Mouse (Mus musculus): Measurements from ENCODE around the gene Hcst. TPM values are rescaled to one million over a fixed set of nuclear protein-coding genes. Genes with fewer than 3 reads are reported as not detected.

Hcst gene
- polyA plus RNA-seq, 1 experiment from 2014 or later, result 0.53 TPM

GRCm38 (mm10) chr7:30380061-30380460 lies 39.6 kb downstream of the Hcst start:
- Histone ChIP-seq H3K36me3 (ENCODE audit: control insufficient read depth, insufficient read depth, low read length) (no peaks in the 10 kb centered on the region), H3K27ac (ENCODE audit: low read depth, low read length) (no peak overlapping the region), H3K27me3 (ENCODE audit: control insufficient read depth, insufficient read depth, low read length) (no peaks in the 10 kb centered on the region), H3K9me3 (replicated peaks; ENCODE audit: control insufficient read depth, low read length) (no peaks in the 10 kb centered on the region), H3K4me3 (ENCODE audit: low read depth, low read length) (no peak overlapping the region), H3K4me2 (no peak overlapping the region), H3K4me1 (ENCODE audit: control insufficient read depth, insufficient read depth, low read length) (no peaks in the 10 kb centered on the region), H3K9ac (ENCODE audit: low read depth, low read length) (no peak overlapping the region)
- no peak for ATAC-seq (replicated peaks; ENCODE audit: insufficient number of reproducible peaks, low FRiP score, low TSS enrichment)
- 62% methylated on average over 5 of the region's 5 CpGs for WGBS (ENCODE audit: insufficient replicate concordance)

- peak overlapping the region; percentile 79 for H3K4me2 ChIP-seq
- peak; percentile 99 for ATAC-seq (replicated peaks; ENCODE audit: insufficient number of reproducible peaks, low FRiP score, low TSS enrichment)
- H3K9ac ChIP-seq (ENCODE audit: low read depth, low read length), result peak overlapping the region; percentile 71
- H3K27me3 ChIP-seq (ENCODE audit: control insufficient read depth, insufficient read depth, low read length), result no peaks in the 10 kb centered on the region
- H3K36me3 ChIP-seq (ENCODE audit: control insufficient read depth, insufficient read depth, low read length), result no peaks in the 10 kb centered on the region
- no peaks in the 10 kb centered on the region for H3K9me3 ChIP-seq (replicated peaks; ENCODE audit: control insufficient read depth, low read length)
- H3K27ac ChIP-seq (ENCODE audit: low read depth, low read length), result no peak overlapping the region
- no peaks in the 10 kb centered on the region for H3K4me1 ChIP-seq (ENCODE audit: control insufficient read depth, insufficient read depth, low read length)
- peak overlapping the region; percentile 49 for H3K4me3 ChIP-seq (ENCODE audit: low read depth, low read length)
- 1% methylated on average over 21 of the region's 21 CpGs for WGBS (ENCODE audit: insufficient replicate concordance)
Measured at GRCm38 (mm10) chr7:30373501-30373962, 46.1 kb downstream of the Hcst start.

Other genes with a start within 250 kb of the Hcst start
- 309 and 324 TPM in 2 replicates for gene Cox7a1, start 235.7 kb downstream of the Hcst start, polyA plus RNA-seq (2014; fragmentation: Nextera tagmentation; extraction: Ambion mirVana)
- gene Capns1, start 221.0 kb downstream of the Hcst start, polyA plus RNA-seq (2014; fragmentation: Nextera tagmentation; extraction: Ambion mirVana), result 64.6 and 71.7 TPM in 2 replicates
- 120 and 126 TPM in 2 replicates for gene Polr2i, start 187.9 kb downstream of the Hcst start, polyA plus RNA-seq (2014; fragmentation: Nextera tagmentation; extraction: Ambion mirVana)
- 184 and 185 TPM in 2 replicates for gene Tbcb, start 187.6 kb downstream of the Hcst start, polyA plus RNA-seq (2014; fragmentation: Nextera tagmentation; extraction: Ambion mirVana)
- not detected in 2 replicates for gene Ovol3, start 184.1 kb downstream of the Hcst start, polyA plus RNA-seq (2014; fragmentation: Nextera tagmentation; extraction: Ambion mirVana)
- gene Thap8, start 139.8 kb downstream of the Hcst start, polyA plus RNA-seq (2014; fragmentation: Nextera tagmentation; extraction: Ambion mirVana), result 0.20 and 0.38 TPM in 2 replicates
- gene Wdr62, start 139.4 kb downstream of the Hcst start, polyA plus RNA-seq (2014; fragmentation: Nextera tagmentation; extraction: Ambion mirVana), result 7.7 and 9.9 TPM in 2 replicates
- gene Clip3, start 128.1 kb downstream of the Hcst start, polyA plus RNA-seq (2014; fragmentation: Nextera tagmentation; extraction: Ambion mirVana), result 18.6 and 22.1 TPM in 2 replicates
- gene Alkbh6, start 111.1 kb downstream of the Hcst start, polyA plus RNA-seq (2014; fragmentation: Nextera tagmentation; extraction: Ambion mirVana), result 65.5 and 66.1 TPM in 2 replicates
- gene Syne4, start 105.0 kb downstream of the Hcst start, polyA plus RNA-seq (2014; fragmentation: Nextera tagmentation; extraction: Ambion mirVana), result 18.1 and 20.0 TPM in 2 replicates
- gene E130208F15Rik, start 98.1 kb downstream of the Hcst start, polyA plus RNA-seq (2014; fragmentation: Nextera tagmentation; extraction: Ambion mirVana), result not detected in 2 replicates
- 14.6 and 16.6 TPM in 2 replicates for gene Sdhaf1, start 96.0 kb downstream of the Hcst start, polyA plus RNA-seq (2014; fragmentation: Nextera tagmentation; extraction: Ambion mirVana)
- 1.4 and 1.5 TPM in 2 replicates for gene Lrfn3, start 57.1 kb downstream of the Hcst start, polyA plus RNA-seq (2014; fragmentation: Nextera tagmentation; extraction: Ambion mirVana)
- gene Tyrobp, start 6.1 kb downstream of the Hcst start, polyA plus RNA-seq (2014; fragmentation: Nextera tagmentation; extraction: Ambion mirVana), result 8.9 and 9.2 TPM in 2 replicates
- gene Nfkbid, start 1.9 kb upstream of the Hcst start, polyA plus RNA-seq (2014; fragmentation: Nextera tagmentation; extraction: Ambion mirVana), result 1.0 and 1.4 TPM in 2 replicates
- gene Aplp1, start 25.7 kb upstream of the Hcst start, polyA plus RNA-seq (2014; fragmentation: Nextera tagmentation; extraction: Ambion mirVana), result 34.9 and 37.8 TPM in 2 replicates
- gene Kirrel2, start 37.8 kb upstream of the Hcst start, polyA plus RNA-seq (2014; fragmentation: Nextera tagmentation; extraction: Ambion mirVana), result 1.5 and 3.7 TPM in 2 replicates
- gene Nphs1, start 38.5 kb upstream of the Hcst start, polyA plus RNA-seq (2014; fragmentation: Nextera tagmentation; extraction: Ambion mirVana), result 0.10 and 0.37 TPM in 2 replicates
- gene Prodh2, start 73.8 kb upstream of the Hcst start, polyA plus RNA-seq (2014; fragmentation: Nextera tagmentation; extraction: Ambion mirVana), result 0.37 TPM in 1 of 2 replicates, not detected in the other
- 6.0 and 7.2 TPM in 2 replicates for gene Arhgap33, start 115.2 kb upstream of the Hcst start, polyA plus RNA-seq (2014; fragmentation: Nextera tagmentation; extraction: Ambion mirVana)
- 10.7 and 12.5 TPM in 2 replicates for gene Hspb6, start 132.3 kb upstream of the Hcst start, polyA plus RNA-seq (2014; fragmentation: Nextera tagmentation; extraction: Ambion mirVana)
- 10.3 and 12.7 TPM in 2 replicates for gene Proser3, start 132.4 kb upstream of the Hcst start, polyA plus RNA-seq (2014; fragmentation: Nextera tagmentation; extraction: Ambion mirVana)
- 33.6 and 34.8 TPM in 2 replicates for gene Lin37, start 140.0 kb upstream of the Hcst start, polyA plus RNA-seq (2014; fragmentation: Nextera tagmentation; extraction: Ambion mirVana)
- 87.6 and 91.2 TPM in 2 replicates for gene U2af1l4, start 143.4 kb upstream of the Hcst start, polyA plus RNA-seq (2014; fragmentation: Nextera tagmentation; extraction: Ambion mirVana)
- gene Gm49396, start 143.5 kb upstream of the Hcst start, polyA plus RNA-seq (2014; fragmentation: Nextera tagmentation; extraction: Ambion mirVana), result 5.4 and 5.5 TPM in 2 replicates
- gene Psenen, start 143.8 kb upstream of the Hcst start, polyA plus RNA-seq (2014; fragmentation: Nextera tagmentation; extraction: Ambion mirVana), result 102 and 107 TPM in 2 replicates
- 2.3 and 3.2 TPM in 2 replicates for gene Igflr1, start 145.6 kb upstream of the Hcst start, polyA plus RNA-seq (2014; fragmentation: Nextera tagmentation; extraction: Ambion mirVana)
- gene Kmt2b, start 168.9 kb upstream of the Hcst start, polyA plus RNA-seq (2014; fragmentation: Nextera tagmentation; extraction: Ambion mirVana), result 7.1 and 8.1 TPM in 2 replicates
- gene Zbtb32, start 179.1 kb upstream of the Hcst start, polyA plus RNA-seq (2014; fragmentation: Nextera tagmentation; extraction: Ambion mirVana), result 0.14 TPM in 1 of 2 replicates, not detected in the other
- 0.31 and 0.47 TPM in 2 replicates for gene Upk1a, start 193.0 kb upstream of the Hcst start, polyA plus RNA-seq (2014; fragmentation: Nextera tagmentation; extraction: Ambion mirVana)
- 1,669 and 1,746 TPM in 2 replicates for gene Cox6b1, start 206.3 kb upstream of the Hcst start, polyA plus RNA-seq (2014; fragmentation: Nextera tagmentation; extraction: Ambion mirVana)
- 2.6 and 3.6 TPM in 2 replicates for gene Etv2, start 216.0 kb upstream of the Hcst start, polyA plus RNA-seq (2014; fragmentation: Nextera tagmentation; extraction: Ambion mirVana)
- gene Rbm42, start 230.5 kb upstream of the Hcst start, polyA plus RNA-seq (2014; fragmentation: Nextera tagmentation; extraction: Ambion mirVana), result 76.7 and 82.8 TPM in 2 replicates
- 35.0 and 37.6 TPM in 2 replicates for gene Haus5, start 245.1 kb upstream of the Hcst start, polyA plus RNA-seq (2014; fragmentation: Nextera tagmentation; extraction: Ambion mirVana)

Measured in heart, embryonic 11.5 days (tissue).